Mouse (Mus musculus): Measurements from ENCODE around the gene Tescl. TPM values are rescaled to one million over a fixed set of nuclear protein-coding genes. Genes with fewer than 3 reads are reported as not detected.

The Tescl gene
- polyA plus RNA-seq, 2 experiments, result 0.13 TPM; not detected in 1

GRCm38 (mm10) chr7:24377091-24377865, 43.5 kb upstream of the Tescl start:
- H3K27me3 ChIP-seq (ENCODE audit: control insufficient read depth, insufficient read depth, low read length), result no peaks in the 10 kb centered on the region
- peak; percentile 48; the same call in 1 of the 2 replicates for ATAC-seq (ENCODE audit: low FRiP score, low read depth)
- peak overlapping the region; percentile 38; the same call in 1 of the 2 replicates for H3K9ac ChIP-seq (ENCODE audit: low read depth, low read length, severe bottlenecking)
- TF ChIP-seq POLR2A (IDR thresholded peaks at IDR 0.05; ENCODE audit: borderline replicate concordance, extremely low read depth, insufficient read depth, insufficient read length), result no peak
- H3K36me3 ChIP-seq (ENCODE audit: control insufficient read depth, insufficient read depth, low read length), result no peaks in the 10 kb centered on the region
- H3K4me3 ChIP-seq (replicated peaks; ENCODE audit: low read length), result peak overlapping the region; percentile 21
- peak overlapping the region; percentile 51 for H3K4me2 ChIP-seq (replicated peaks; ENCODE audit: low read depth, low read length, severe bottlenecking)
- H3K9me3 ChIP-seq (ENCODE audit: control insufficient read depth, low read length), result no peaks in the 10 kb centered on the region
- no peak for DNase-seq (ENCODE audit: low spot score)
- WGBS, result 3% methylated on average over 39 of the region's 49 CpGs
- H3K27ac ChIP-seq (replicated peaks; ENCODE audit: low read depth, low read length), result 0 out of 2 replicates have a peak overlapping the region, but pooled peaks have one; percentile 38
- peaks cover 33% of the 10 kb centered on the region for H3K4me1 ChIP-seq (ENCODE audit: control insufficient read depth, insufficient read depth, low read length)

- no peak overlapping the region for H3K4me3 ChIP-seq (replicated peaks; ENCODE audit: low read length)
- WGBS, result 82% methylated on average over 8 of the region's 8 CpGs
- H3K4me1 ChIP-seq (ENCODE audit: control insufficient read depth, insufficient read depth, low read length), result peaks cover 33% of the 10 kb centered on the region
- no peak for TF ChIP-seq POLR2A (IDR thresholded peaks at IDR 0.05; ENCODE audit: borderline replicate concordance, extremely low read depth, insufficient read depth, insufficient read length)
- no peaks in the 10 kb centered on the region for H3K27me3 ChIP-seq (ENCODE audit: control insufficient read depth, insufficient read depth, low read length)
- DNase-seq (ENCODE audit: low spot score) (no peak), ATAC-seq (ENCODE audit: low FRiP score, low read depth) (no peak)
- H3K4me2 ChIP-seq (replicated peaks; ENCODE audit: low read depth, low read length, severe bottlenecking), result no peak overlapping the region
- no peaks in the 10 kb centered on the region for H3K36me3 ChIP-seq (ENCODE audit: control insufficient read depth, insufficient read depth, low read length)
- no peak overlapping the region for H3K9ac ChIP-seq (ENCODE audit: low read depth, low read length, severe bottlenecking)
- no peaks in the 10 kb centered on the region for H3K9me3 ChIP-seq (ENCODE audit: control insufficient read depth, low read length)
- no peak overlapping the region for H3K27ac ChIP-seq (replicated peaks; ENCODE audit: low read depth, low read length)
Observed at GRCm38 (mm10) chr7:24376456-24376855, 42.7 kb upstream of the Tescl start.

- no peak overlapping the region for H3K9ac ChIP-seq (ENCODE audit: low read depth, low read length, severe bottlenecking)
- no peaks in the 10 kb centered on the region for H3K27me3 ChIP-seq (ENCODE audit: control insufficient read depth, insufficient read depth, low read length)
- ATAC-seq (ENCODE audit: low FRiP score, low read depth), result peak; percentile 31
- 0 out of 2 replicates have a peak overlapping the region, but pooled peaks have one; percentile 23 for H3K4me2 ChIP-seq (replicated peaks; ENCODE audit: low read depth, low read length, severe bottlenecking)
- DNase-seq (ENCODE audit: low spot score), result peak; percentile 35
- WGBS, result 40% methylated on average over 17 of the region's 20 CpGs
- no peaks in the 10 kb centered on the region for H3K9me3 ChIP-seq (ENCODE audit: control insufficient read depth, low read length)
- H3K4me3 ChIP-seq (replicated peaks; ENCODE audit: low read length), result no peak overlapping the region
- H3K4me1 ChIP-seq (ENCODE audit: control insufficient read depth, insufficient read depth, low read length), result peaks cover 32% of the 10 kb centered on the region
- 0 out of 2 replicates have a peak overlapping the region, but pooled peaks have one; percentile 5 for H3K27ac ChIP-seq (replicated peaks; ENCODE audit: low read depth, low read length)
- no peaks in the 10 kb centered on the region for H3K36me3 ChIP-seq (ENCODE audit: control insufficient read depth, insufficient read depth, low read length)
- TF ChIP-seq POLR2A (IDR thresholded peaks at IDR 0.05; ENCODE audit: borderline replicate concordance, extremely low read depth, insufficient read depth, insufficient read length), result no peak
Observed at GRCm38 (mm10) chr7:24373538-24374379, 40.0 kb upstream of the Tescl start.

GRCm38 (mm10) chr7:24372786-24373185, 39.0 kb upstream of the Tescl start:
- Histone ChIP-seq H3K4me1 (ENCODE audit: control insufficient read depth, insufficient read depth, low read length) (peaks cover 23% of the 10 kb centered on the region), H3K4me2 (replicated peaks; ENCODE audit: low read depth, low read length, severe bottlenecking) (no peak overlapping the region), H3K9me3 (ENCODE audit: control insufficient read depth, low read length) (no peaks in the 10 kb centered on the region), H3K9ac (ENCODE audit: low read depth, low read length, severe bottlenecking) (no peak overlapping the region), H3K36me3 (ENCODE audit: control insufficient read depth, insufficient read depth, low read length) (no peaks in the 10 kb centered on the region), H3K27ac (replicated peaks; ENCODE audit: low read depth, low read length) (no peak overlapping the region), H3K27me3 (ENCODE audit: control insufficient read depth, insufficient read depth, low read length) (no peaks in the 10 kb centered on the region), H3K4me3 (replicated peaks; ENCODE audit: low read length) (no peak overlapping the region)
- 75% methylated on average over 4 of the region's 4 CpGs for whole genome bisulfite sequencing
- ATAC-seq (ENCODE audit: low FRiP score, low read depth) (no peak), DNase-seq (ENCODE audit: low spot score) (no peak)
- TF ChIP-seq POLR2A (IDR thresholded peaks at IDR 0.05; ENCODE audit: borderline replicate concordance, extremely low read depth, insufficient read depth, insufficient read length), result no peak

GRCm38 (mm10) chr7:24372300-24372699, 38.6 kb upstream of the Tescl start:
- Histone ChIP-seq H3K4me3 (replicated peaks; ENCODE audit: low read length) (no peak overlapping the region), H3K4me1 (ENCODE audit: control insufficient read depth, insufficient read depth, low read length) (peaks cover 20% of the 10 kb centered on the region), H3K36me3 (ENCODE audit: control insufficient read depth, insufficient read depth, low read length) (no peaks in the 10 kb centered on the region), H3K27me3 (ENCODE audit: control insufficient read depth, insufficient read depth, low read length) (no peaks in the 10 kb centered on the region), H3K4me2 (replicated peaks; ENCODE audit: low read depth, low read length, severe bottlenecking) (no peak overlapping the region), H3K9me3 (ENCODE audit: control insufficient read depth, low read length) (no peaks in the 10 kb centered on the region), H3K9ac (ENCODE audit: low read depth, low read length, severe bottlenecking) (no peak overlapping the region), H3K27ac (replicated peaks; ENCODE audit: low read depth, low read length) (no peak overlapping the region)
- DNase-seq (ENCODE audit: low spot score) (no peak), ATAC-seq (ENCODE audit: low FRiP score, low read depth) (no peak)
- 76% methylated on average over 8 of the region's 11 CpGs for WGBS
- no peak for TF ChIP-seq POLR2A (IDR thresholded peaks at IDR 0.05; ENCODE audit: borderline replicate concordance, extremely low read depth, insufficient read depth, insufficient read length)

Measured in limb, embryonic 14.5 days (tissue).